Comparison of ENCODE assay signal across 8 mouse cellular contexts in genomic region chr10:80343425-80343895, GRCm38 (mm10). TPM values are rescaled to one million over a fixed set of nuclear protein-coding genes. Genes with fewer than 3 reads are reported as not detected.
DNase-seq lines count a peak whose midpoint lies in the region; ATAC-seq and TF ChIP-seq lines count a peak whose summit lies in the region.

No protein-coding gene starts in this region.

- ATAC-seq in heart, embryonic 11.5 days (replicated peaks; ENCODE audit: insufficient number of reproducible peaks, low FRiP score, low TSS enrichment), result 0 out of 2 replicates have a peak, but pooled peaks have one; percentile 6
- peak; percentile 23; the same call in 1 of the 2 replicates for ATAC-seq in hindbrain, embryonic 11.5 days (ENCODE audit: low FRiP score)
- peak; percentile 19; the same call in 1 of the 2 replicates for ATAC-seq in midbrain, embryonic 11.5 days (ENCODE audit: low FRiP score)

- H3K9me3 ChIP-seq in heart, embryonic 11.5 days (replicated peaks; ENCODE audit: control insufficient read depth, low read length), result no peaks in the 10 kb centered on the region
- H3K9me3 ChIP-seq in MEL (replicated peaks; ENCODE audit: insufficient read depth, low read length), result no peaks in the 10 kb centered on the region
- no peaks in the 10 kb centered on the region for H3K9me3 ChIP-seq in hindbrain, embryonic 11.5 days (ENCODE audit: control insufficient read depth, low read length)
- H3K9me3 ChIP-seq in midbrain, embryonic 11.5 days (ENCODE audit: control insufficient read depth, low read length), result no peaks in the 10 kb centered on the region

- TF ChIP-seq EP300 in MEL (IDR thresholded peaks at IDR 0.05; ENCODE audit: low read depth in 1 of 2, low read length in 2 of 2), result no peak

- H3K4me3 ChIP-seq in heart, embryonic 11.5 days (ENCODE audit: low read depth, low read length), result peak overlapping the region; percentile 38; the same call in 1 of the 2 replicates
- peak overlapping the region; percentile 24 to 53 for H3K4me3 ChIP-seq in MEL (ENCODE audit: control insufficient read depth in 1 of 2, insufficient read depth in 1 of 2, low read depth in 2 of 2, low read length in 2 of 2)
- H3K4me3 ChIP-seq in hindbrain, embryonic 11.5 days (ENCODE audit: low read depth, low read length), result peak overlapping the region; percentile 13; the same call in 1 of the 2 replicates
- H3K4me3 ChIP-seq in midbrain, embryonic 11.5 days (ENCODE audit: low read depth, low read length), result peak overlapping the region; percentile 28

- H3K27me3 ChIP-seq in heart, embryonic 11.5 days (ENCODE audit: control insufficient read depth, insufficient read depth, low read length), result peaks cover 86% of the 10 kb centered on the region
- H3K27me3 ChIP-seq in MEL (ENCODE audit: control insufficient read depth in 1 of 2, insufficient read depth in 2 of 2, low read length in 2 of 2), result no peaks in the 10 kb centered on the region
- peaks cover 78% of the 10 kb centered on the region for H3K27me3 ChIP-seq in hindbrain, embryonic 11.5 days (ENCODE audit: control insufficient read depth, insufficient read depth, low read length)
- H3K27me3 ChIP-seq in midbrain, embryonic 11.5 days (ENCODE audit: control insufficient read depth, insufficient read depth, low read length), result peaks cover 83% of the 10 kb centered on the region

- 28% methylated on average over 13 of the region's 13 CpGs for WGBS in heart, embryonic 11.5 days (ENCODE audit: insufficient replicate concordance)
- 27% methylated on average over 13 of the region's 13 CpGs for WGBS in hindbrain, embryonic 11.5 days
- 25% methylated on average over 13 of the region's 13 CpGs for WGBS in midbrain, embryonic 11.5 days

- peaks cover 36% of the 10 kb centered on the region for H3K4me1 ChIP-seq in heart, embryonic 11.5 days (ENCODE audit: control insufficient read depth, insufficient read depth, low read length)
- H3K4me1 ChIP-seq in MEL (ENCODE audit: control insufficient read depth in 1 of 2, insufficient read depth in 2 of 2, low read length in 2 of 2), result peaks cover 11 to 25% of the 10 kb centered on the region in 2 experiments
- H3K4me1 ChIP-seq in hindbrain, embryonic 11.5 days (replicated peaks; ENCODE audit: control insufficient read depth, insufficient read depth, low read length), result peaks cover 19% of the 10 kb centered on the region
- peaks cover 19% of the 10 kb centered on the region for H3K4me1 ChIP-seq in midbrain, embryonic 11.5 days (ENCODE audit: control insufficient read depth, insufficient read depth, low read length)

- peak overlapping the region; percentile 22; the same call in 1 of the 2 replicates for H3K27ac ChIP-seq in heart, embryonic 11.5 days (ENCODE audit: low read depth, low read length)
- peak overlapping the region; percentile 81 for H3K27ac ChIP-seq in MEL (ENCODE audit: control insufficient read depth, low read depth, low read length)
- H3K27ac ChIP-seq in hindbrain, embryonic 11.5 days (ENCODE audit: low read depth, low read length), result no peak overlapping the region
- H3K27ac ChIP-seq in midbrain, embryonic 11.5 days (ENCODE audit: low read depth, low read length), result no peak overlapping the region

- no peak overlapping the region for H3K9ac ChIP-seq in heart, embryonic 11.5 days (ENCODE audit: low read depth, low read length)
- peak overlapping the region; percentile 37 for H3K9ac ChIP-seq in MEL (ENCODE audit: control insufficient read depth, low read depth, low read length, poor library complexity, severe bottlenecking)
- no peak overlapping the region for H3K9ac ChIP-seq in hindbrain, embryonic 11.5 days (ENCODE audit: low read depth, low read length)
- H3K9ac ChIP-seq in midbrain, embryonic 11.5 days (ENCODE audit: low read length), result no peak overlapping the region

- no peak for TF ChIP-seq RAD21 in MEL (IDR thresholded peaks at IDR 0.05; ENCODE audit: low read depth, low read length)

- DNase-seq in heart, postnatal 14 days, result no peak
- peak; percentile 65 for DNase-seq in MEL (ENCODE audit: low read depth, low spot score)
- no peak for DNase-seq in hindbrain, embryonic 11.5 days (ENCODE audit: low spot score)
- no peak for DNase-seq in midbrain, embryonic 11.5 days (ENCODE audit: low spot score, missing footprints)
- DNase-seq in T-cell, adult 2 months (ENCODE audit: low spot score), result no peak
- no peak for DNase-seq in natural killer cell, adult 2 months (ENCODE audit: low spot score in 2 of 2)
- no peak for DNase-seq in thymus, postnatal 14 days

- peak overlapping the region; percentile 59 for H3K4me2 ChIP-seq in heart, embryonic 11.5 days
- peak overlapping the region; percentile 35 for H3K4me2 ChIP-seq in hindbrain, embryonic 11.5 days (replicated peaks; ENCODE audit: low read depth, low read length)
- peak overlapping the region; percentile 43 for H3K4me2 ChIP-seq in midbrain, embryonic 11.5 days

- intact Hi-C loops in heart, postnatal 14 days (cut with DNase I), result loop anchor here (5.0 kb wide), 1 partner anchor 166 kb away; the partner anchor contains the start of gene Efna2

- no peaks in the 10 kb centered on the region for H3K36me3 ChIP-seq in heart, embryonic 11.5 days (ENCODE audit: control insufficient read depth, insufficient read depth, low read length)
- H3K36me3 ChIP-seq in MEL (ENCODE audit: control insufficient read depth in 1 of 2, insufficient read depth in 2 of 2, low read length in 2 of 2), result peaks cover 0 to 14% of the 10 kb centered on the region in 2 experiments; a peak in 2 of 4 replicates
- no peaks in the 10 kb centered on the region for H3K36me3 ChIP-seq in hindbrain, embryonic 11.5 days (ENCODE audit: control insufficient read depth, insufficient read depth, low read length)
- no peaks in the 10 kb centered on the region for H3K36me3 ChIP-seq in midbrain, embryonic 11.5 days (ENCODE audit: control insufficient read depth, insufficient read depth, low read length)

- no peak for TF ChIP-seq CTCF in MEL (IDR thresholded peaks at IDR 0.05 in 2 of 3, conservative IDR thresholded peaks at IDR 0.05 in 1 of 3; ENCODE audit: control insufficient read depth in 1 of 3, insufficient read depth in 1 of 3, low read depth in 2 of 3, low read length in 3 of 3, poor library complexity in 1 of 3, severe bottlenecking in 1 of 3)

- no peak; a peak in 1 of 4 replicates for TF ChIP-seq POLR2A in MEL (IDR thresholded peaks at IDR 0.05; ENCODE audit: control insufficient read depth in 1 of 2, insufficient read depth in 1 of 2, low read depth in 1 of 2, low read length in 2 of 2, poor library complexity in 1 of 2)

- H3K79me2 ChIP-seq in MEL (ENCODE audit: control insufficient read depth, insufficient read depth, low read length, poor library complexity), result no peaks in the 10 kb centered on the region; the same call in 1 of the 2 replicates

TF ChIP-seq in MEL, 35 proteins besides CTCF, POLR2A, EP300 and RAD21 (continues in another document):
- TF ChIP-seq MEF2A (IDR thresholded peaks at IDR 0.05; ENCODE audit: extremely low read depth, insufficient replicate concordance, low read depth, low read length, poor library complexity, severe bottlenecking) (no peak), TBP (IDR thresholded peaks at IDR 0.05; ENCODE audit: low read depth, low read length) (0 out of 2 replicates have a peak, but pooled peaks have one; percentile 18)

RNA-seq across cellular contexts. Expression of gene Adamtsl5, which starts 4.8 kb away (rescaled TPM):
- polyA plus RNA-seq in heart, embryonic 11.5 days (2014; fragmentation: Nextera tagmentation; extraction: Ambion mirVana), result 2.4 and 3.7 TPM in 2 replicates
- total RNA-seq in heart, postnatal 14 days (2021), result 10 to 100 TPM; 43.8 to 44.5 TPM
- 2.4 and 3.9 TPM in 2 replicates for total RNA-seq in MEL (2012; rRNA removed)
- polyA plus RNA-seq in MEL (2012; ENCODE audit: insufficient read depth in 1 of 2, insufficient read length in 2 of 2, low read depth in 1 of 2, low replicate concordance in 2 of 2, missing spikeins in 1 of 2), result 10 to 100 TPM in 1 of 2 experiments, not detected in 1; 16.5 TPM
- polyA plus RNA-seq in hindbrain, embryonic 11.5 days (2014; fragmentation: Nextera tagmentation; extraction: Ambion mirVana), result 0.54 and 0.70 TPM in 2 replicates
- 0.11 and 0.31 TPM in 2 replicates for polyA plus RNA-seq in midbrain, embryonic 11.5 days (2014; fragmentation: Nextera tagmentation; extraction: Ambion mirVana)

RNA-seq across cellular contexts. Expression of gene Plk5, which starts 12.8 kb away (rescaled TPM):
- polyA plus RNA-seq in heart, embryonic 11.5 days (2014; fragmentation: Nextera tagmentation; extraction: Ambion mirVana), result not detected in 2 replicates
- under 1 TPM; 0.12 to 0.22 TPM for total RNA-seq in heart, postnatal 14 days (2021)
- 0.19 TPM in 1 of 2 replicates, not detected in the other for total RNA-seq in MEL (2012; rRNA removed)
- polyA plus RNA-seq in MEL (2012; ENCODE audit: insufficient read depth in 1 of 2, insufficient read length in 2 of 2, low read depth in 1 of 2, low replicate concordance in 2 of 2, missing spikeins in 1 of 2), result under 1 TPM in 1 of 2 experiments, not detected in 1; 0.19 TPM
- 0.11 and 0.14 TPM in 2 replicates for polyA plus RNA-seq in hindbrain, embryonic 11.5 days (2014; fragmentation: Nextera tagmentation; extraction: Ambion mirVana)
- 0.05 and 0.22 TPM in 2 replicates for polyA plus RNA-seq in midbrain, embryonic 11.5 days (2014; fragmentation: Nextera tagmentation; extraction: Ambion mirVana)

RNA-seq across cellular contexts. Expression of gene Reep6, which starts 13.7 kb away (rescaled TPM):
- polyA plus RNA-seq in heart, embryonic 11.5 days (2014; fragmentation: Nextera tagmentation; extraction: Ambion mirVana), result 4.9 and 7.3 TPM in 2 replicates
- 1 to 10 TPM; 2.0 to 2.6 TPM for total RNA-seq in heart, postnatal 14 days (2021)
- total RNA-seq in MEL (2012; rRNA removed), result 3.1 and 3.2 TPM in 2 replicates
- 10 to 100 TPM in 1 of 2 experiments, not detected in 1; 27.9 TPM for polyA plus RNA-seq in MEL (2012; ENCODE audit: insufficient read depth in 1 of 2, insufficient read length in 2 of 2, low read depth in 1 of 2, low replicate concordance in 2 of 2, missing spikeins in 1 of 2)
- polyA plus RNA-seq in hindbrain, embryonic 11.5 days (2014; fragmentation: Nextera tagmentation; extraction: Ambion mirVana), result 3.7 and 3.8 TPM in 2 replicates
- 4.0 and 4.5 TPM in 2 replicates for polyA plus RNA-seq in midbrain, embryonic 11.5 days (2014; fragmentation: Nextera tagmentation; extraction: Ambion mirVana)

RNA-seq across cellular contexts. Expression of gene Pcsk4, which starts 14.2 kb away (rescaled TPM):
- polyA plus RNA-seq in heart, embryonic 11.5 days (2014; fragmentation: Nextera tagmentation; extraction: Ambion mirVana), result 0.77 and 1.6 TPM in 2 replicates
- 1 to 10 TPM; 1.0 to 1.7 TPM for total RNA-seq in heart, postnatal 14 days (2021)
- 6.1 and 6.5 TPM in 2 replicates for total RNA-seq in MEL (2012; rRNA removed)
- 10 to 100 TPM in 1 of 2 experiments, not detected in 1; 23.1 TPM for polyA plus RNA-seq in MEL (2012; ENCODE audit: insufficient read depth in 1 of 2, insufficient read length in 2 of 2, low read depth in 1 of 2, low replicate concordance in 2 of 2, missing spikeins in 1 of 2)
- polyA plus RNA-seq in hindbrain, embryonic 11.5 days (2014; fragmentation: Nextera tagmentation; extraction: Ambion mirVana), result 1.1 and 1.8 TPM in 2 replicates
- polyA plus RNA-seq in midbrain, embryonic 11.5 days (2014; fragmentation: Nextera tagmentation; extraction: Ambion mirVana), result 1.5 and 1.8 TPM in 2 replicates

RNA-seq across cellular contexts. Expression of gene 2310011J03Rik, which starts 23.1 kb away (rescaled TPM):
- polyA plus RNA-seq in heart, embryonic 11.5 days (2014; fragmentation: Nextera tagmentation; extraction: Ambion mirVana), result 29.7 and 31.0 TPM in 2 replicates
- 10 to 100 TPM; 13.3 to 15.0 TPM for total RNA-seq in heart, postnatal 14 days (2021)
- total RNA-seq in MEL (2012; rRNA removed), result 68.9 and 81.5 TPM in 2 replicates
- 10 to 100 TPM in 1 of 2 experiments, not detected in 1; 65.7 TPM for polyA plus RNA-seq in MEL (2012; ENCODE audit: insufficient read depth in 1 of 2, insufficient read length in 2 of 2, low read depth in 1 of 2, low replicate concordance in 2 of 2, missing spikeins in 1 of 2)
- 32.9 and 34.9 TPM in 2 replicates for polyA plus RNA-seq in hindbrain, embryonic 11.5 days (2014; fragmentation: Nextera tagmentation; extraction: Ambion mirVana)
- 36.2 and 40.8 TPM in 2 replicates for polyA plus RNA-seq in midbrain, embryonic 11.5 days (2014; fragmentation: Nextera tagmentation; extraction: Ambion mirVana)

Comparison
In these comparisons a context has a peak if more than half of its experiments do, and no peak if none do; other contexts are left out.
1. H3K27ac ChIP-seq: peak in heart, embryonic 11.5 days (single experiment) and MEL (single experiment); none in hindbrain, embryonic 11.5 days (single experiment) and midbrain, embryonic 11.5 days (single experiment).
2. Peak in every context shown above with its lines, with median percentiles within 50 percentile points of each other: ATAC-seq, H3K4me2 ChIP-seq and H3K4me3 ChIP-seq.